Mouse (Mus musculus) testis, postnatal 14 days (tissue): ENCODE data around the gene Nfkbie.
A peak's percentile ranks its signal among the peaks of the same experiment; 100 is the strongest.

Experiments used
- DNase-seq: peaks from one replicate; pipeline ENCODE4 v3.0.0; 2021; ENCODE audit warnings: low spot score

Nfkbie gene

GRCm38 (mm10) chr17:45559732-45560525, 4.4 kb downstream of the Nfkbie start:
- DNase-seq, result no peak

GRCm38 (mm10) chr17:45563216-45563615, 7.7 kb downstream of the Nfkbie start:
- no peak for DNase-seq

- peak; percentile 91 for DNase-seq
Observed at GRCm38 (mm10) chr17:45563655-45564530, 8.4 kb downstream of the Nfkbie start, which contains the start of gene Slc35b2. Slc35b2 (plus strand) TSS chr17:45563874.

- DNase-seq, result no peak
Observed at GRCm38 (mm10) chr17:45564531-45565084, 9.1 kb downstream of the Nfkbie start.

GRCm38 (mm10) chr17:45565103-45565502, 9.6 kb downstream of the Nfkbie start:
- no peak for DNase-seq

GRCm38 (mm10) chr17:45566031-45566359, 10.5 kb downstream of the Nfkbie start:
- DNase-seq, result no peak

GRCm38 (mm10) chr17:45566360-45567161, 11.1 kb downstream of the Nfkbie start:
- DNase-seq, result no peak

- no peak for DNase-seq
Observed at GRCm38 (mm10) chr17:45567162-45567601, 11.7 kb downstream of the Nfkbie start.

- no peak for DNase-seq
Observed at GRCm38 (mm10) chr17:45568990-45569389, 13.5 kb downstream of the Nfkbie start.

GRCm38 (mm10) chr17:45569999-45570398, 14.5 kb downstream of the Nfkbie start:
- no peak for DNase-seq

- peak; percentile 82 for DNase-seq
Observed at GRCm38 (mm10) chr17:45572103-45573086, 16.9 kb downstream of the Nfkbie start.

- DNase-seq, result peak; percentile 99
Observed at GRCm38 (mm10) chr17:45573087-45573779, 17.7 kb downstream of the Nfkbie start, which contains the start of gene Hsp90ab1. Hsp90ab1 (minus strand) TSS chr17:45573271.

GRCm38 (mm10) chr17:45573780-45574123, 18.2 kb downstream of the Nfkbie start:
- DNase-seq, result peak; percentile 94

- DNase-seq, result peak; percentile 80
Observed at GRCm38 (mm10) chr17:45574129-45574761, 18.7 kb downstream of the Nfkbie start.

- no peak for DNase-seq
Observed at GRCm38 (mm10) chr17:45575123-45575897, 19.8 kb downstream of the Nfkbie start.

GRCm38 (mm10) chr17:45578242-45578641, 22.7 kb downstream of the Nfkbie start:
- no peak for DNase-seq

- DNase-seq, result no peak
Observed at GRCm38 (mm10) chr17:45578843-45579242, 23.3 kb downstream of the Nfkbie start.

- DNase-seq, result no peak
Observed at GRCm38 (mm10) chr17:45579554-45579953, 24.1 kb downstream of the Nfkbie start.
